Mouse (Mus musculus): ENCODE measurements around the gene Hmg20b. TPM values are rescaled to one million over a fixed set of nuclear protein-coding genes. Genes with fewer than 3 reads are reported as not detected.

The Hmg20b gene
- 47.1 TPM for polyA plus RNA-seq (2014; fragmentation: Illumina TruSeq; extraction: RNeasy Lipid Tissue Mini Kit (QIAGEN cat#74804); ENCODE audit: low read depth, low replicate concordance)

GRCm38 (mm10) chr10:81350351-81351063 lies at the start of gene Hmg20b:
TSS of gene Hmg20b (minus strand) at chr10:81350480.

GRCm38 (mm10) chr10:81392781-81393185 lies 42.5 kb upstream of the Hmg20b start, which contains the start of gene Smim24:
TSS of gene Smim24 (plus strand) at chr10:81393051.

GRCm38 (mm10) chr10:81388505-81389055 lies 38.3 kb upstream of the Hmg20b start, which contains the start of gene Gm48552:
TSS of gene Gm48552 (plus strand) at chr10:81389005.

GRCm38 (mm10) chr10:81383802-81384604 lies 33.7 kb upstream of the Hmg20b start, which contains the start of the genes Dohh and Gm48551:
TSS of gene Dohh (plus strand) at chr10:81384428.
TSS of gene Gm48551 (plus strand) at chr10:81384466.

GRCm38 (mm10) chr10:81377793-81378552 lies 27.7 kb upstream of the Hmg20b start, which contains the start of gene Fzr1:
TSS of gene Fzr1 (minus strand) at chr10:81378516.

GRCm38 (mm10) chr10:81365672-81366476 lies 15.6 kb upstream of the Hmg20b start, which contains the start of gene 4930404N11Rik:
TSS of gene 4930404N11Rik (minus strand) at chr10:81365816.

GRCm38 (mm10) chr10:81356991-81357844 lies 6.9 kb upstream of the Hmg20b start, which contains the start of gene Mfsd12:
TSS of gene Mfsd12 (plus strand) at chr10:81357491.

GRCm38 (mm10) chr10:81342686-81343505 lies 7.4 kb downstream of the Hmg20b start, which contains the start of gene Gipc3:
TSS of gene Gipc3 (minus strand) at chr10:81343266.

GRCm38 (mm10) chr10:81328386-81328785 lies 21.9 kb downstream of the Hmg20b start, which contains the start of gene Tbxa2r:
TSS of gene Tbxa2r (plus strand) at chr10:81328731.

GRCm38 (mm10) chr10:81320550-81321347 lies 29.5 kb downstream of the Hmg20b start, which contains the start of gene Cactin:
TSS of gene Cactin (plus strand) at chr10:81321103.

Other genes with a start within 250 kb of the Hmg20b start
- 88.4 TPM for gene Map2k2, start 244.6 kb downstream of the Hmg20b start, polyA plus RNA-seq (2014; fragmentation: Illumina TruSeq; extraction: RNeasy Lipid Tissue Mini Kit (QIAGEN cat#74804); ENCODE audit: low read depth, low replicate concordance)
- gene Zbtb7a, start 215.3 kb downstream of the Hmg20b start, polyA plus RNA-seq (2014; fragmentation: Illumina TruSeq; extraction: RNeasy Lipid Tissue Mini Kit (QIAGEN cat#74804); ENCODE audit: low read depth, low replicate concordance) = 17.1 TPM
- gene Pias4, start 182.6 kb downstream of the Hmg20b start, polyA plus RNA-seq (2014; fragmentation: Illumina TruSeq; extraction: RNeasy Lipid Tissue Mini Kit (QIAGEN cat#74804); ENCODE audit: low read depth, low replicate concordance) = 17.0 TPM
- gene Eef2, start 173.8 kb downstream of the Hmg20b start, polyA plus RNA-seq (2014; fragmentation: Illumina TruSeq; extraction: RNeasy Lipid Tissue Mini Kit (QIAGEN cat#74804); ENCODE audit: low read depth, low replicate concordance) = 1,037 TPM
- gene Dapk3, start 167.5 kb downstream of the Hmg20b start, polyA plus RNA-seq (2014; fragmentation: Illumina TruSeq; extraction: RNeasy Lipid Tissue Mini Kit (QIAGEN cat#74804); ENCODE audit: low read depth, low replicate concordance) = 33.0 TPM
- gene 4930442H23Rik, start 166.6 kb downstream of the Hmg20b start, polyA plus RNA-seq (2014; fragmentation: Illumina TruSeq; extraction: RNeasy Lipid Tissue Mini Kit (QIAGEN cat#74804); ENCODE audit: low read depth, low replicate concordance) = not detected
- 4.1 TPM for gene Nmrk2, start 148.4 kb downstream of the Hmg20b start, polyA plus RNA-seq (2014; fragmentation: Illumina TruSeq; extraction: RNeasy Lipid Tissue Mini Kit (QIAGEN cat#74804); ENCODE audit: low read depth, low replicate concordance)
- gene Atcay, start 119.6 kb downstream of the Hmg20b start, polyA plus RNA-seq (2014; fragmentation: Illumina TruSeq; extraction: RNeasy Lipid Tissue Mini Kit (QIAGEN cat#74804); ENCODE audit: low read depth, low replicate concordance) = not detected
- 3.0 TPM for gene Zfr2, start 117.3 kb downstream of the Hmg20b start, polyA plus RNA-seq (2014; fragmentation: Illumina TruSeq; extraction: RNeasy Lipid Tissue Mini Kit (QIAGEN cat#74804); ENCODE audit: low read depth, low replicate concordance)
- gene Matk, start 97.5 kb downstream of the Hmg20b start, polyA plus RNA-seq (2014; fragmentation: Illumina TruSeq; extraction: RNeasy Lipid Tissue Mini Kit (QIAGEN cat#74804); ENCODE audit: low read depth, low replicate concordance) = 0.47 TPM
- gene Mrpl54, start 83.5 kb downstream of the Hmg20b start, polyA plus RNA-seq (2014; fragmentation: Illumina TruSeq; extraction: RNeasy Lipid Tissue Mini Kit (QIAGEN cat#74804); ENCODE audit: low read depth, low replicate concordance) = 123 TPM
- 90.2 TPM for gene Apba3, start 83.5 kb downstream of the Hmg20b start, polyA plus RNA-seq (2014; fragmentation: Illumina TruSeq; extraction: RNeasy Lipid Tissue Mini Kit (QIAGEN cat#74804); ENCODE audit: low read depth, low replicate concordance)
- gene Tjp3, start 58.9 kb downstream of the Hmg20b start, polyA plus RNA-seq (2014; fragmentation: Illumina TruSeq; extraction: RNeasy Lipid Tissue Mini Kit (QIAGEN cat#74804); ENCODE audit: low read depth, low replicate concordance) = not detected
- gene Pip5k1c, start 57.5 kb downstream of the Hmg20b start, polyA plus RNA-seq (2014; fragmentation: Illumina TruSeq; extraction: RNeasy Lipid Tissue Mini Kit (QIAGEN cat#74804); ENCODE audit: low read depth, low replicate concordance) = 26.5 TPM
- 15.5 TPM for gene Cactin, start 29.4 kb downstream of the Hmg20b start, polyA plus RNA-seq (2014; fragmentation: Illumina TruSeq; extraction: RNeasy Lipid Tissue Mini Kit (QIAGEN cat#74804); ENCODE audit: low read depth, low replicate concordance)
- 2.3 TPM for gene Tbxa2r, start 21.7 kb downstream of the Hmg20b start, polyA plus RNA-seq (2014; fragmentation: Illumina TruSeq; extraction: RNeasy Lipid Tissue Mini Kit (QIAGEN cat#74804); ENCODE audit: low read depth, low replicate concordance)
- 3.9 TPM for gene Gipc3, start 7.2 kb downstream of the Hmg20b start, polyA plus RNA-seq (2014; fragmentation: Illumina TruSeq; extraction: RNeasy Lipid Tissue Mini Kit (QIAGEN cat#74804); ENCODE audit: low read depth, low replicate concordance)
- gene Mfsd12, start 7.0 kb upstream of the Hmg20b start, polyA plus RNA-seq (2014; fragmentation: Illumina TruSeq; extraction: RNeasy Lipid Tissue Mini Kit (QIAGEN cat#74804); ENCODE audit: low read depth, low replicate concordance) = 6.7 TPM
- gene 4930404N11Rik, start 15.3 kb upstream of the Hmg20b start, polyA plus RNA-seq (2014; fragmentation: Illumina TruSeq; extraction: RNeasy Lipid Tissue Mini Kit (QIAGEN cat#74804); ENCODE audit: low read depth, low replicate concordance) = not detected
- 21.5 TPM for gene Fzr1, start 28.0 kb upstream of the Hmg20b start, polyA plus RNA-seq (2014; fragmentation: Illumina TruSeq; extraction: RNeasy Lipid Tissue Mini Kit (QIAGEN cat#74804); ENCODE audit: low read depth, low replicate concordance)
- 54.8 TPM for gene Dohh, start 33.9 kb upstream of the Hmg20b start, polyA plus RNA-seq (2014; fragmentation: Illumina TruSeq; extraction: RNeasy Lipid Tissue Mini Kit (QIAGEN cat#74804); ENCODE audit: low read depth, low replicate concordance)
- gene Gm48551, start 34.0 kb upstream of the Hmg20b start, polyA plus RNA-seq (2014; fragmentation: Illumina TruSeq; extraction: RNeasy Lipid Tissue Mini Kit (QIAGEN cat#74804); ENCODE audit: low read depth, low replicate concordance) = 2.0 TPM
- gene Gm48552, start 38.5 kb upstream of the Hmg20b start, polyA plus RNA-seq (2014; fragmentation: Illumina TruSeq; extraction: RNeasy Lipid Tissue Mini Kit (QIAGEN cat#74804); ENCODE audit: low read depth, low replicate concordance) = not detected
- 6.5 TPM for gene Smim24, start 42.6 kb upstream of the Hmg20b start, polyA plus RNA-seq (2014; fragmentation: Illumina TruSeq; extraction: RNeasy Lipid Tissue Mini Kit (QIAGEN cat#74804); ENCODE audit: low read depth, low replicate concordance)
- gene Nfic, start 105.2 kb upstream of the Hmg20b start, polyA plus RNA-seq (2014; fragmentation: Illumina TruSeq; extraction: RNeasy Lipid Tissue Mini Kit (QIAGEN cat#74804); ENCODE audit: low read depth, low replicate concordance) = 69.1 TPM
- gene Celf5, start 132.2 kb upstream of the Hmg20b start, polyA plus RNA-seq (2014; fragmentation: Illumina TruSeq; extraction: RNeasy Lipid Tissue Mini Kit (QIAGEN cat#74804); ENCODE audit: low read depth, low replicate concordance) = 0.50 TPM
- gene Ncln, start 145.9 kb upstream of the Hmg20b start, polyA plus RNA-seq (2014; fragmentation: Illumina TruSeq; extraction: RNeasy Lipid Tissue Mini Kit (QIAGEN cat#74804); ENCODE audit: low read depth, low replicate concordance) = 59.9 TPM
- 0.65 TPM for gene S1pr4, start 149.7 kb upstream of the Hmg20b start, polyA plus RNA-seq (2014; fragmentation: Illumina TruSeq; extraction: RNeasy Lipid Tissue Mini Kit (QIAGEN cat#74804); ENCODE audit: low read depth, low replicate concordance)
- gene Gna15, start 173.7 kb upstream of the Hmg20b start, polyA plus RNA-seq (2014; fragmentation: Illumina TruSeq; extraction: RNeasy Lipid Tissue Mini Kit (QIAGEN cat#74804); ENCODE audit: low read depth, low replicate concordance) = 2.3 TPM
- gene Gna11, start 194.7 kb upstream of the Hmg20b start, polyA plus RNA-seq (2014; fragmentation: Illumina TruSeq; extraction: RNeasy Lipid Tissue Mini Kit (QIAGEN cat#74804); ENCODE audit: low read depth, low replicate concordance) = 52.1 TPM
- gene Aes, start 209.0 kb upstream of the Hmg20b start, polyA plus RNA-seq (2014; fragmentation: Illumina TruSeq; extraction: RNeasy Lipid Tissue Mini Kit (QIAGEN cat#74804); ENCODE audit: low read depth, low replicate concordance) = 1,032 TPM
- gene Tle2, start 224.1 kb upstream of the Hmg20b start, polyA plus RNA-seq (2014; fragmentation: Illumina TruSeq; extraction: RNeasy Lipid Tissue Mini Kit (QIAGEN cat#74804); ENCODE audit: low read depth, low replicate concordance) = 16.3 TPM

Measured in heart, adult 10 weeks (tissue).